Mouse (Mus musculus): ENCODE results near the gene Gm13889.

The Gm13889 gene

GRCm38 (mm10) chr2:93958216-93958615, 1.2 kb upstream of the Gm13889 start:
- DNase-seq (ENCODE audit: low read depth, low spot score): no peak

- no peak for DNase-seq (ENCODE audit: low read depth, low spot score)
Measured at GRCm38 (mm10) chr2:93957785-93958175, 779 bp upstream of the Gm13889 start.

- DNase-seq (ENCODE audit: low read depth, low spot score): peak; percentile 51
Measured at GRCm38 (mm10) chr2:93956331-93956801, 635 bp downstream of the Gm13889 start.

DNA sequence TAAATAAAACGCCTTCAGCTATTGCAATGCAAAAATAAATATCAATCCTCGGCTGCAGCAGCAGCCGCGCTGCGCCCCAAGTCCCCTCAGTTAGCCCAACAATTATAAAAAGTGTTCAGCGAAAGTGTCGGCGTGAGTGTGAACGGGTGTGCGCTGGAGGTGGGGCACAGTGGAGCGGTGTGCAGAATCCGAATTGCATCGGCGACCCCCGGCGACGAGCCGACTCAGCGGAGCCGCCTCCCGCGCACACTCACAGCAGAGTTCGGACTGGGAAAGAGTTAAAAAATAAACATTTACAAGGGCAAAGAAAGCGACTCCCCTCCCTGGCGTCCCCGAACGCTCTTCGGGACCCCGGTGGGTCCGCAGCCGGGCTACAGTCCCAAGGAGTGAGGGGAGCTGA, 1.1 kb downstream of the Gm13889 start:
- DNase-seq (ENCODE audit: low read depth, low spot score): no peak

- peak; percentile 40 for DNase-seq (ENCODE audit: low read depth, low spot score)
Measured at GRCm38 (mm10) chr2:93954781-93955578, 2.0 kb downstream of the Gm13889 start.

GRCm38 (mm10) chr2:93953726-93954125, 3.3 kb downstream of the Gm13889 start:
- no peak for DNase-seq (ENCODE audit: low read depth, low spot score)

- DNase-seq (ENCODE audit: low read depth, low spot score): no peak
Measured at GRCm38 (mm10) chr2:93946976-93947375, 10.0 kb downstream of the Gm13889 start.

DNA sequence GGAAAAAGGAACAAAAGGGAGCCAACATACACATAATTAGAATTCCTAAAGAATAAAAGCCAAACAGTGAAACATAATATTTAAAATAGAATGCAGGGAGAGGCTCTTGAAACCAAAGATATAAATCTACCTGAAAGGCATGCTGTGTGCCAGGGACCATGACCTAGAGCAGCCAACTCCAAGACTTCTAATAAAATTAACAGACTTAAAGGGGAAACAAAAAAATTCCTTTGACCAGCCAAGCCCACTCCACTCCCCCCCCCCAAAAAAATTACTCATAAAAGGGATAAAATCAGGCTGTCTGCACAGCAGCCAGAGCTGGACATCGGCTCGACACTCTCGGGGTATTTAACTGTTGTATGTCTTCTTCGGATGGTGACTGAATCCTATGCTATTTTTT, 12.1 kb downstream of the Gm13889 start:
- no peak for DNase-seq (ENCODE audit: low read depth, low spot score)

- peak; percentile 82 for DNase-seq (ENCODE audit: low read depth, low spot score)
Measured at GRCm38 (mm10) chr2:93944099-93944498, 12.9 kb downstream of the Gm13889 start.

DNA sequence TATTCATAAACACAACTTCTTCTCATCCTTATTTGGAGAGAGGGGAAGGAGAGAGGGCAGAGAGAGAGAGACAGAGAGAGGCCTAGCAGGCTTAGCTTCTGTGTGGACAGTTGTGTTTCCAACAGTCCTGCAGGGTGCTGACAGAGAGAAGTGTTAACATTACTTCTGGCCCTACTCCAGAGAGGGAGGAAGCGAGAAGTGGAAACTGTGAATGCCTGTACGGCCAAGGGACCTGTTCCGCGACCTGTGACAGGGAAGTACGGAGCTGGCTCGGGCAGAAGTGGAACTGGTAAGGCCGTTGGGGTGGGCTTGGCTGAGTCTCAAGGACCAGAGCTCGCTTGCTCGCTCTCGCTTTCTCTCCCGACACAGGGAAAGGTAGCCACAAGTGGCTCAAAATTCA, 15.3 kb downstream of the Gm13889 start:
- no peak for DNase-seq (ENCODE audit: low read depth, low spot score)

GRCm38 (mm10) chr2:93938534-93938933, 18.5 kb downstream of the Gm13889 start:
- DNase-seq (ENCODE audit: low read depth, low spot score): no peak

GRCm38 (mm10) chr2:93928866-93929265, 28.1 kb downstream of the Gm13889 start:
- peak; percentile 14 for DNase-seq (ENCODE audit: low read depth, low spot score)

GRCm38 (mm10) chr2:93927701-93928437, 29.1 kb downstream of the Gm13889 start:
- DNase-seq (ENCODE audit: low read depth, low spot score): peak; percentile 95

DNA sequence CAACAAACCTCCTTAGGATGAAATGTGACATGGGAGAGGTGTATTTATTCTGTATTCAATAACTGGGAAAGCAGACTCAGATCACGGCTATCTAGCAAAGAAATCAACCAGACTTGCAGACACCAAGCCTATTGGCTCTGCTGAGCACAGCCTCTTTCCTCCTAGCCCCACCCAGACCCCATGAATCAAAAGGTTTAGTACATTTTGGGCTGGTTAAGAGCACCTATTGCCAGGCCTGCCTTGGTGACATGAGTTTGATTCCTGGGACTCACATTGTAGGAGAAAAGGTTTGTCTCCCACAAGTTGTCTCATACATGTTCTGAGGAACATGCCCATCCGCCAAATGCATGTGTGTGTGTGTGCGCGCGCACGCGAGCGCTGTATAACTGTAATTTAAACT, 30.9 kb downstream of the Gm13889 start:
- DNase-seq (ENCODE audit: low read depth, low spot score): peak; percentile 27

- DNase-seq (ENCODE audit: low read depth, low spot score): no peak
Measured at GRCm38 (mm10) chr2:93919093-93919492, 37.9 kb downstream of the Gm13889 start.

GRCm38 (mm10) chr2:93913552-93913951, 43.4 kb downstream of the Gm13889 start:
- no peak for DNase-seq (ENCODE audit: low read depth, low spot score)

GRCm38 (mm10) chr2:93911942-93912341, 45.1 kb downstream of the Gm13889 start:
- DNase-seq (ENCODE audit: low read depth, low spot score): no peak

DNA sequence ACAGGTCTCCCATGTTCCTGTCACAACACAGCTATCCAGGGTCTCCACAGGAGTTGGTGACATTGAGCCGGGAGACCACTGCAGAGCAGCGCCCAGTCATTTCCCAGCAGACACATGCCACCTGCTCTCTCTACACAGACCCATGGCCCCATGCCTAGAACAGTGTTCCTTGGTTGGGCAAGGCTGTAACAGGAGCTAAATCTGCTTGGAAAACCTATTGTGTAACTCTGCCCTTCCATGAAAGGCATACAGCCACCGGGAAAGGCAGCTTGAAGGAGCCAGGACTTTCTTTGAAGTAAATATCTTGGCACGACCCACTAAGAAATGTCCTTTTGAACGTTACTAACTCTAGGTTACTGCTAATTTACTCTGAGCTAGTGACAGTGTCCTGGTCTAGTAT, 47.3 kb downstream of the Gm13889 start:
- DNase-seq (ENCODE audit: low read depth, low spot score): no peak

GRCm38 (mm10) chr2:93907519-93908294, 49.3 kb downstream of the Gm13889 start:
- DNase-seq (ENCODE audit: low read depth, low spot score): no peak

DNA sequence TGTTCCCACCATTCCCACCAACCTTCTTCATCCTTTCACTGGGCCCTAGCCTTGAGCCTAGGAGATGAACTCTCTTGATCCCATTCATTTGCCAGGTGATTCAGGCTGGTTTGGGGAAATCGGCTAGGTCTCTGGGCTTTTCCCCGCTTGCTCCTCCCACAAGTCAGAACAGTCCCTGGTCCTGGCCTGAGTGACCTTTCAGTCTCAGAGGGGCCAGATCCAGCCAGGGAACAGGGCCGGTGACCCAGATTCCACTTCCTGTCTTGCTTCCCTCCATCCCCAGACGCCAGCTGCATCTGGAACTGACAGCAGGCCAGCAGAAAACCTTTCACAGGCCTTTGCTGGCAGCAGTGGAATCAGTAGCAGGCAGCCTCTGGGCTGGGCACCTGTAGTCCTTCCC, 50.7 kb downstream of the Gm13889 start:
- DNase-seq (ENCODE audit: low read depth, low spot score): no peak
